Mouse (Mus musculus) gastrocnemius, postnatal 4 days (tissue): ENCODE data around the gene Lrp1. TPM values are rescaled to one million over a fixed set of nuclear protein-coding genes. Genes with fewer than 3 reads are reported as not detected.

Experiments
- DNase-seq, 2 experiments: peaks; one replicate each; pipeline ENCODE4 v3.0.0; 2021 to 2022; ENCODE audit warnings: low spot score in 2 of 2, mixed read lengths in 2 of 2
- total RNA-seq, 2 experiments: library from RNA; stranded (reverse); gene quantifications; 2 replicates each; pipeline ENCODE4 v1.2.3; 2021

Gene Lrp1
- total RNA-seq, 2 experiments from 2014 or later = 184 to 193 TPM

DNA sequence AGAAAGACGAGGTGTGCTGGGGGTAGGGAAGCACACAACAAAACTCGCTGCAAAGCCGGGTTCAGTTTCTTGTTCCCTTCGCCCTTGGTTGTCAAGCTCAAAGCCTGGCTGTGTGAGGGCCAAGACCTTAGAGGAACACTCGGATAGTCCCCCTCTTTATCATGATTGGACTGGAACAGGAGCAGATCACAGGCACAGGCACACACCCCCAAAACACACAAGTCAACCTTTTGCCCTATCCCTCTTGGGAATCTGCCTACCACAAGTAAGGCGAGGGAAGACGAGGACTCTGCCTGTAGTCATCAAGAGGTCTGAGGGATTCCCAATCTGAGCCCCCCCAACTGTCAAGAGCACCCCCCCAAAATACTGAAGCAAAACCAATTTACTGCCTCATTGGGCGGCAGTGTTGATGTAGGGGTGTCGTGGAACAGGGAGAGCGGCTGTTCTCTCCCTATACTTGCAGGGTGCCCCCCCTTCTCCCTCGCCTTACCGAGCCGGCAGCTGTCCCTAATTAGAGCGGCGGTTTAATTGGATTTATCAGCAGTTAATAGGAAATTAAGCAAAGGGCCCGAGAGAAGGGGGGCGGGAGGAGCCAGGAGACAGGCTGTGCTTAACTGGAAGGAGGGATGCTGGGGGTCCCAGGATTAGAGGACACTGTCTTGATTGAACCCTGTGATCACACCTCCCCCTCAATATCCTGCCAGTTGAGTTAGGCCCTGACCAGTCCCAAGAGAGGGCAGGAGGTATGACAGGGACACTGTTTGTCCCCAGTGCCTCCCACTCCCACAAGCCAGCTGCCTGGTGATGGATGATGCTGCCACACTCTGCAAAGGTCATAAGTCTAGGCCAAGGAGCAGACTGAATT is 110.9 kb downstream of the Lrp1 start:
- no peak for DNase-seq

DNA sequence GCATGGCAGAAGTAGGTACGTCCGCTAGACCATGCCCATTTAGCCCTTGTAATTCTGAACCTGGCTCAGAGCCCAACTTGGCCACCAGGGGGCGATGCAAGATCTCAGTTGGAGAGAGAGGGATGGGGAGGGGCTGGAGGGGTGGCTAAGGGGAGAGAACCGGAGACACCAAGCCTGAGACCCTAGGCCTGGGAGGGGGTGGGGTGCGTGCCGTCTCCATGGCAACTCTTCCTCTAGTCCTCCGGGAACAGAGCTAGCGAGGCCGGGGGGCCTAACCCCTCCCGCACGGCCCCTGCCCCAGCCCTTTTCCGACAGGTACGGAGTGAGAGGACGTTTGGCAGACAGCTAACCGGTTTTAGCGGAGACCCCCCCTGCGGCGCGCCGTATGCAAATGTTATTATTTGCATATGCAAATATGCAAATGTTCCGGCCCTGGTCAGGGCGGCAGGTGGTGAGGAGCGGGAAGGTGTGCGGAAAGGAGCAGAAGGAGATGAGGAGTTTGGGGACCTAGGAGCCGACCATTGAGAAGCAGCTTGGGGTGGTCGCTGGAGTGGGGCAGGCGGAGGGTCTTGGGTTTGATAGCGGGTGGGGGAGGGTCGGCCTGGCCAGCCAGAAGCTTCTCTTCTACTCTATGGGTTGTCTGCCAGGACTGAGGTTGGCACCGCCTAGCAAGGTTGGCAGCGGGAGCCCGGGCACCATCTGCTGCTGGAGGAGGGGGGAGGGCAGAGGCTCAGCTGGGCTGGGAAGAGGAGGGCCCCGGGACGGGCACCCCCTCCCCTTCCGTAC is 111.7 kb downstream of the Lrp1 start:
- DNase-seq = peak; percentile 73 to 83

DNA sequence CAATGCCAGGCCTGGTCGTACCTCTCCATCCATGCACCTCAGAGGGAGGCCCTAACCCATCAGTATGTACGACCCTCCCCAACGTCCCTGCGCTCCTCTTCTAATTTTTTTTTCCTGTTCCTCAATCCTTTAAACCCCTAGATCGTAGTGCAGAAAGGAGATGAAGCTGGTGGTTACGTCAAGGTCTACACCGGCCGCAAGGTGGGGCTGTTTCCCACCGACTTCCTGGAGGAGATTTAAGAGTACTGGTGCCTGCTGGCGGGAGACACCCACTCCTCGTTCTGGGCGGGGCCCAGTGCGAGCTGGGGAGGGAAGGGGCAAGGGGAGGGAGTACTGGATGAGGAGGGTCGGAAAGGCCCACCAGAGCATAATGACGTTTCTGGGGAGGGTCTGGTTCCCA is 112.7 kb downstream of the Lrp1 start:
- DNase-seq = peak in 1 of 2 experiments; percentile 75

DNA sequence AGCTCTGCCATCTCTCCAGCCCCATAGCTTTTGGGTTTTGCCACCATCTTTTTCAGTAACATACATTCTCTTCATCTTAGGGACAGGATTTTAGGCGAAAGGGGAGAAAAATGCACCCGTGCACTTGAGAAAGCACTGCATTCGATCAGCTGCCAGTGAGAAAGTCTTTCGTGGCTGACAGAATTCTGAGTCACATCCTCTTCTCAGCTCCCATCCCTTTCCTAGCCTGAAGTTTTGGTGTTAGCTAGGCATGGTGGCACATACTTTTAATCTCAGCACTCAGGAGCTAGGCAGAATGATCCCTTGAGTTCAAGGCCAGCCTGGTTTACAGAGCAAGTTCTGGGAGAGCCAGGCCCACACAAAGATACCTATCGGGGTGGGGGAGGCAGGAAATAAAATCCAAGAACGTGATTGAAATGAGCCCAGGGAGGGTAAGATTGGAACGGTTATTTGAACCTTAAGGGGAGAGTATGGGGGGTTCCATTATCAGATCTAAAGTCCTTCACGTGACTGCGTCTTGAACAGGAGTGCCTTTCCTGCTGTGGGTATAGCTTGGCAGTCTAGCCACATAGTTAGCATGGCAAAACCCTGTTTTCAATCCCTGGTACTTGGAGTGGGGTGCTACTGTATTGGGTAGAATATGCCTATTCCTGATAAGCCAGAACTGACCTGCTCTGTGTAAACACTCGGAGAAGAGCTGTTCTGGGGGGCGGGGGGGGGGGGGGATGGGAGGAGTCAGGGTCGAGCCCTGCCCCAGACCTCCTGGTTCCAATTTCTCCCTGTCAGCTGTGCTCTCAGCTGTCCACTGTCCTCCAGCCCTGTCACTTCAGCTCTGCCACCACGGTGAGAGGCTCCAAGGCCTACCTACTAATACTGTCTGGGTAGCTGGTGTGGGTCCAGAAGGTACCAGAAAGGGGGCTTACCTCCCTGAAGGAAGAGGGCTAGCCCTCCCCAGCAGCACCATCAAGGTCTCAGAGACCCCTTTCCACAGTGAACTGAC is 119.8 kb downstream of the Lrp1 start, which contains the start of gene Stac3:
Gene Stac3 (plus strand): TSS at position 793 of the 1,000 bp plus-strand sequence.
- no peak for DNase-seq

DNA sequence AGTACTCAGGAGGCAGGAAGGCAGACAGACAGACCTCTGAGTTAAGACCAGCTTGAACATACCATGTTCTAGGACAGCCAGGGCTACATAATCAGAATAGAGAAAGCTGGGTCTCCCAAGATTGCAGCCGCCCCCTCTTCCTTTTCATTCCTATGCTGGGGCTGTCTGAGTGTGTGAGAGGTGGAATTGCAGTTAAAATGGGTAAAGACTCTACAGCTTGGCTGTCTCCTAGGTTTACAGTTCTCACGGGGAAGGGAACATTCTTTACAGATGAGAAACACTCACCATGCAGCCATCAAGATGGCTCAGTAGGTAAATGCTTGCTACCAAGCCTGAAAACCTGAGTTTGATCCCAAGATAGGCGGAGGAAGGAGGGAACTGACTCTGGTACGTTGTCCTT is 120.9 kb downstream of the Lrp1 start:
- no peak for DNase-seq

DNA sequence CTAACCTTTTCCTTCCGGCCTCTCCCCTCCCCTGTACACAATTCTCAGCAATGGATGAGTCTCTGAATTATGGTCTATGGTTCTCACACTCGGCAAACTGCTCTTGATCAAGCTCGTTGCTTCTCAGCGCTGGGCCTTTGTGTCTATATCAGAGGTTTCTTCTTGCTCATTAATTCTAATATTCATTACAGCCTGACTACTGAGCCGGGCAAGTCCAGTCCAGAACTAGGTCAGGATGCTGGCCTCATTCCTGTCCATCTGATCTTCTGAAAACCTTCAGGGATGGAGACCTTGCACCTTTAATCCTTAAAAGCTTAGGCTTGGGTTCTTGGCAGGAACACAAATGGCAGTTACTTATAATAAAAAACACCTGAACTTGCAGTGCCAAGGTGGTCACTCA is 121.4 kb downstream of the Lrp1 start:
- DNase-seq = no peak

DNA sequence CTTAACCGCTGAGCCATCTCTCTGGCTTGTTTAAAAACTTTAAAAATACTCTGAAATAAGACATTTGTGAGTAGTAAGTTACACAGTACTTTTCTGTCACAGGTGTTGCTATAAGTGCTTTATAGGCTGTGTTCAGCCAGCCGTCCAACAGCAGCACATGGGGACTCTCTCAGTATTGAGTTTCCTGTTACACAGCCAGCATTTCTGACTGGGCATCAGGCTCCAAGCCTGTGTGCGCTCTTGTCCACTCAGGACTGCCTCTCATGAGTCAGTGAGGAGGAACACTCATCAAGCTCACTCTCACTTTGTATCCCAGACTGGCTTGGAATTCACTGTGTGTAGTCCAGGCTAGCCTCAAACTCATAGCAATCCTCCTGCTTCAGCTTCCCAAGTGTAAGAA is 124.8 kb downstream of the Lrp1 start:
- no peak for DNase-seq

DNA sequence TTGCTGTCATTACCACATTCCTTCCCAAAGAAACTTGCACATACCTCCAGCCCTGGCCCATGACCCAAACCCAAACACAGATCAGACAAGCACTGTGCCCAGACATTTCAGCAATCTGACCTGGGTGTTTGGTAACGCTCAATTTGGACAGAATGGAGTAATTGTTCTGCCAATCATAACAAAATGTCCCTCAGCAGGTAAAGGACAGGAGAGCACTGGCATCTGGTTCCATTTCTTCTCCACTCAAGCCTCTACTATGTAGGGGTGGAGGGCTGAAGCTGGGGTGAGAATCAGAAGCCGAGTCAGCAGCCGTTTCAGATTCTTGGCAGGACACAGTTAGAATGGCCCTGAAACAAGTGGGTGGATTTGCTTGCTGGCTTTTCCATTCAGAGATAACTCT is 128.8 kb downstream of the Lrp1 start:
- DNase-seq = no peak

DNA sequence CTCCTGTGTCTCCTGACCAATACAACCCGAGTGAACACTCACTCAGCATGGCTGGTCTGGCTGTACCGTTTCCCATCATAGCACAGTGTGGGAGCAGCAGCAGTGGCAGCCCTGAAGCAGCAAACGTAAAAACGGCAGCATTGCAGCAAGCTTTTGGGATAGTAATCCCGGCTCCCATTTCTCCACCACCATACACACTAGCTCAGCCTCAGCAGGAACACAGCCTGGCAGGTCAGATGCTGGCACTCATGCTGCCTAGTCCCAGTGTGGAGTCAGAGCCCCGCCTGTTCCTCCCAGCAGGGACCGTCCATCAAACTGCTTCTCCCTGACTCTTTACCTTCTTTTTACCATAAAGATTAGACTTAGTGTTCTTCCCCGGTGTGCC is 129.8 kb downstream of the Lrp1 start:
- DNase-seq = no peak

DNA sequence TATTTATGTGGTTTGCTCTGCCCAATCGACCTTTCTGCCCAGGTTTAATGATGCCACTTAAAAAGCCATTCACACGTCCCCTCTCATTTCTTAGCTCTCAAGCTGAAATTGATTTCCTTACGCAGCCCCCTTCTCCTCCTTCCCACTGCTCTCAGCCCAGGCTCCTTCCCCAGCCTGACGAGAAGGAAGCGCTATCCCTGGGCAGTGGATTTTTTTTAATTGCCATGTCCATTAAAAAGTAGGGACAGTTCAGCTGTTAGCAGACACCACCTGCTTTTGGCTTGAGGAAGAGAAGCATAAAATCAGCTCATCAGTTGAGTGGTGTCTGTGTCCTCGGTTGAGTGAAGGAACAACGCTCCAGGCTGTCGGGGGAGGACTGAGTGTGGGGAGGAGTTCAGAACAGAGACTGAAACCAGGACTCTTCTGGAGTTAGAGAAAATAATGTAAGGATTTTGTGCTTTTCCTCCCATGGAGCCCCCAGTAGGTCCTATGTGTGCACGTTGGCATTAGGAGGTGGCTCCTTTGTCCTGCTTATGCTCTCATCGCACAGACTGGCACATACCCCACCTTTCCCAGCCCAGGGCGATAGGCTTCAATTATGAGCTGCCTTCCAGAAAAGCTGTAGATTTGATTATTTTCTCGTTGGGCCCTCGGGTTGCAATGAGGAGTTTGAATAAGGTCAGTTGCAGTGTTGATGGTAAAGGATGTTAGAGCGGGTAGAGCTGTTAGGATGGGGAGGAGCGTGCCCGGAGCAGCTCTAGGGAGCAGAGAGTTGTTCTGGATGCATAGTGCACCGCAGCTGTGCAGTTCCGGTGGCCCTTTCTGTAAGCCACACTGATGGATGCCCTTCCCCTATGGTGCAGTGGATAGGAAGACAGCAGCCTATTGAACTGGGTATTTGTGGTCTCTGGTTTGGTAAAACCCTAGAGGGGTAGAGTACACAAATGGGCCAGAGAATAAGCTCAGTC is 130.5 kb downstream of the Lrp1 start:
- DNase-seq = no peak

DNA sequence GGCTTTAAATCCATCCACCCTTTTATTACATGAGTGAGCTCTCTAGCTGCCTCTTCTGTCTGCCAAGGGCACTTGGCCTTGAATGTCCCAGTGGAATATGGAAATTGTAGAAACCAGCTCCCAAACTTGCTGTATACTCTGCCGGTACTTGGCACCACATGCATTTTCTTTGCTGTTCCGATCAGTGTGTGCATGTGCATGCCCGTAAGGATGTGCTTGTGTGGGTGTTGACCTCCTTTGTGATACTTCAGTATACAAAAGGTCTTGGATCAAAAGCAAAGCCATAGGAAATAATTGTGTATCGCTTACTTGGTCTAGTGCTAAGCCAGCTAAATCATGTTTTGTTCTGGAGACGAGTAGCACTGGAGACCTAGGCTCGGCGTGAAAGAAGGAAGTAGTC is 132.1 kb downstream of the Lrp1 start:
- DNase-seq = no peak

Other genes starting within 250 kb of the Lrp1 start
- 100 to 1,000 TPM in 1 of 2 experiments, 10 to 100 TPM in 1; 87.7 to 101 TPM for gene R3hdm2, start 240.8 kb downstream of the Lrp1 start, total RNA-seq
- 100 to 1,000 TPM; 167 to 205 TPM for gene Stac3, start 119.5 kb downstream of the Lrp1 start, total RNA-seq
- 10 to 100 TPM; 23.6 to 24.1 TPM for gene Ndufa4l2, start 106.2 kb downstream of the Lrp1 start, total RNA-seq
- 10 to 100 TPM; 34.6 to 34.8 TPM for gene Shmt2, start 98.7 kb downstream of the Lrp1 start, total RNA-seq
- 1 to 10 TPM; 1.9 to 2.2 TPM for gene Nxph4, start 86.6 kb downstream of the Lrp1 start, total RNA-seq
- gene Stat6, start 21.8 kb upstream of the Lrp1 start, total RNA-seq = 10 to 100 TPM; 25.9 to 27.0 TPM
- 1 to 10 TPM; 6.0 to 7.3 TPM for gene Nemp1, start 45.8 kb upstream of the Lrp1 start, total RNA-seq
- gene Nab2, start 47.4 kb upstream of the Lrp1 start, total RNA-seq = 10 to 100 TPM; 14.5 to 14.8 TPM
- 1 to 10 TPM in 1 of 2 experiments, under 1 TPM in 1; 0.29 to 1.0 TPM for gene Myo1a, start 84.0 kb upstream of the Lrp1 start, total RNA-seq
- under 1 TPM in 1 of 2 experiments, not detected in 1; 0.44 TPM for gene Tac2, start 103.3 kb upstream of the Lrp1 start, total RNA-seq
- gene Zbtb39, start 118.4 kb upstream of the Lrp1 start, total RNA-seq = 1 to 10 TPM; 6.9 to 8.2 TPM
- under 1 TPM; 0.34 to 0.56 TPM for gene Gpr182, start 130.6 kb upstream of the Lrp1 start, total RNA-seq
- gene Rdh1, start 138.6 kb upstream of the Lrp1 start, total RNA-seq = under 1 TPM; 0.08 to 0.15 TPM
- gene Rdh16f1, start 138.6 kb upstream of the Lrp1 start, total RNA-seq = under 1 TPM in 1 of 2 experiments, not detected in 1; 0.29 TPM
- gene Rdh9, start 155.2 kb upstream of the Lrp1 start, total RNA-seq = under 1 TPM in 1 of 2 experiments, not detected in 1; 0.34 TPM
- gene Rdh16, start 180.0 kb upstream of the Lrp1 start, total RNA-seq = under 1 TPM in 1 of 2 experiments, not detected in 1; 0.12 TPM
- not detected for gene Rdh19, start 228.8 kb upstream of the Lrp1 start, total RNA-seq
- not detected for gene Rdh16f2, start 245.3 kb upstream of the Lrp1 start, total RNA-seq